Mouse (Mus musculus) forelimb bud, embryonic 11.5 days (tissue): Measurements from ENCODE around the gene Ogn.
"Not testable (repeated sequence)": the region's sequence is repeated elsewhere in the genome, so short reads cannot be mapped to it uniquely, and the experiment has no call there.

ENCODE experiments used
- DNase-seq: peaks from one replicate; pipeline ENCODE4 v3.0.0-alpha.2; 2012; ENCODE audit warnings: low read depth, low spot score

Ogn gene

DNA sequence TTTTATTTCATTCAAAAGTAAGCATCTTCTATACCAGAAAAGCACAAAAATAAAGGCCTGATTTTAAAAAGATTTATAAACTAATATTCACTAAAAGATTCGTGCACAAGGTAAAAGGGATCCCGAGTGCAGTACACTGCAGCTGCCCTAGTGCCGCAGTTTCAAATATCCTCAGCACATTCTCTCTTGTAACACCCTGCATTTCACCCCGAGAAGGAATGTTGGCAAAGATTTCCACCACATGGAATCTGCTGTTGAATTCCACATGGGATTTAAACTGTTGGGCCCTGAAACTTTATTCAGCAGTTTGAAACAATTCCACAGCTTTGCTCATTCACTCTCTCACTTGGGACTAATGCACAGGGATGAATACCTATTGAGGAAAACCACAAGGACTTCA lies at the start of gene Ogn:
Gene Ogn, plus strand, starts transcription at position 333 of the 400 bp plus-strand sequence.
- DNase-seq: peak; percentile 28

DNA sequence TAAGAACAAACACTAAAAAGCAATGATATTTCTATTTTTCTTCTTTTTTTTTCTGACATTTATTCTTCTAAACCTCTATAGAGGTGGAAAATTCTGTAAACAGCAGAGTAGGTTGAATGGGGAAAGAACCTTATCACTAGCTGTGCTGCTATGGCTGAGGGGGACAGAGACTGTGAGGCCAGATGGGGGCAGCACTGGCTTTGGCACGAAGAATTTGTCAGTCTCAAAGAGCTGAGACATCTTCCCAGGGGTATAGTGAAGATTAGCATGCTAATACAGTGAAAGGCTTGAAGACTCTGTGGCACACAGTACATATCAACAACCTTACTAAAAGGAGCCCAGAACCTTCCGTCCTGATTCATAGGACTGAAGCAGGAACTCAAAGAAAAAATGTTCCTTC lies 48.7 kb upstream of the Ogn start:
- DNase-seq: no peak

DNA sequence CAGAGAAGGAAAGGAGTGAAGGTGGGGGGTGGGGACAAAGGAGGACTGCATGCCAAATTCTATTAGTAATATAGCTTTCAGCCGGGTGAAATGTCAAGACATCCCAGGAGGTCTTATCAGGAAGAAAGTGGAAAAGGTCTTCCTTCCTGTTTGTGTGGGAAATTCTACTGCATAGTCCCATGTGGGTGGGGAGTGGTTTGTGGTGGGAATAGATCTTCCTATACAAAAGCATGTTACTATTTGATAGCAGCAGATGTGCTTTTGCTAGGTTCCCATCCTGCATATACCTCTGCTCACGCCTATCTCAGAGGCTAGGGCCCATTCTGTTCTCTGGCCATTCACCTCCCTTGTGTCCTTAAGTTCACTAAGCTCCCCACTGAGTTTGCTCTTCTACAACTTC lies 47.0 kb upstream of the Ogn start:
- DNase-seq: no peak

DNA sequence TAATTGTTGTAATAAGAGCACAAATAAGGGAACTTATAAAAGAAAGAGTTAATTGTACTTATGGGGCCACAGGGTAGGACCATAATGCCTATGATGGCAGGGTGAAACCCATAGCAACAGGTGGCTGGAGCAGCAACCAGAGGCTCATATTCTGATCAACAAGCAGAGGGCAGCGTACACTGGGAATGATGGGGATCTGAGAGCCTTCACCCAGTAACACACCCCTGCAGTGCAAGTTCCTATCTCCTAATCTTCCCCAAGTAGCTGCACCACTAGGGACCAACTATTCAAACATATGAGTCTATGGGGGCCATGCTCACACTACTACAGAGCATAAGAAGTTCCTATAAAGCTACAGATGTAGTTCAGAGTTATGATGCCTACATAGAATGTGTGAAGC lies 43.5 kb upstream of the Ogn start:
- DNase-seq: no peak

DNA sequence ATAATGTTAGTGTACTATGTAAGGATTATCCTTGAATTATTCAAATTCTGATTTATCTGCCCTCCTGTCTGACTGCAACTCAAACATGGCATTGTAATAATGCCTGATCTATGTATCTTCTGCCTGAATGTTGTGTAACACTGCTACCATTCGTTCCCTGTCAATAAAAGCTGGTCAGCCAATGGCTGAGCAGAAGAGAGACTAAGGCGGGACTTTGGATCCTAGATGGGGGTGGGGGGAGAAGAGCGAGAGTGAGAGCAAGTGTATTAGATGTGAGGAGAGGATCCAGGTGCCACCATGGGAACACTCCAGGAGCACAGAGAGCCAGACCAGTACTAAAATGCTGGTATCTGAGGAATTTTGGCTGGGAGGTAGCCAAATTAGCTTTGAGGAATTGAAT lies 37.5 kb upstream of the Ogn start:
- no peak for DNase-seq

DNA sequence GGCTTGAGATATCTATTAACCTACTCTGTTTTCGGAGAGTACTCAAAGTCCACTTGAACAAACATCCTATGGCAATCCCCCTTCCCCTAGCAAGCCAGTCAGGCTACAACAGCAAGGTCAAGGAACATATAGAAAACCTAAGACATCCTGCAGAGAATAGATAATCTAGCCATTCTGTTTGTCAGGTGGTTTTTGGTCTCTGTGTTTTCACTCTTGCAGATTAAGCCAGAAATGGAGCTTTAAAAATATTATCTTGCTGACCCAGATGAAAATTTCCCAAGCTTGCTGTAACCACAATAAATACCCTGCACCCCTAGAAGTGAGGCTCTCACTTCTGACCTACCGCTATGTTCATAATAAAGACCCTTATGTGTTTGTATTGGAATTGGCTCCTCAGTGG lies 36.4 kb upstream of the Ogn start:
- DNase-seq: no peak

DNA sequence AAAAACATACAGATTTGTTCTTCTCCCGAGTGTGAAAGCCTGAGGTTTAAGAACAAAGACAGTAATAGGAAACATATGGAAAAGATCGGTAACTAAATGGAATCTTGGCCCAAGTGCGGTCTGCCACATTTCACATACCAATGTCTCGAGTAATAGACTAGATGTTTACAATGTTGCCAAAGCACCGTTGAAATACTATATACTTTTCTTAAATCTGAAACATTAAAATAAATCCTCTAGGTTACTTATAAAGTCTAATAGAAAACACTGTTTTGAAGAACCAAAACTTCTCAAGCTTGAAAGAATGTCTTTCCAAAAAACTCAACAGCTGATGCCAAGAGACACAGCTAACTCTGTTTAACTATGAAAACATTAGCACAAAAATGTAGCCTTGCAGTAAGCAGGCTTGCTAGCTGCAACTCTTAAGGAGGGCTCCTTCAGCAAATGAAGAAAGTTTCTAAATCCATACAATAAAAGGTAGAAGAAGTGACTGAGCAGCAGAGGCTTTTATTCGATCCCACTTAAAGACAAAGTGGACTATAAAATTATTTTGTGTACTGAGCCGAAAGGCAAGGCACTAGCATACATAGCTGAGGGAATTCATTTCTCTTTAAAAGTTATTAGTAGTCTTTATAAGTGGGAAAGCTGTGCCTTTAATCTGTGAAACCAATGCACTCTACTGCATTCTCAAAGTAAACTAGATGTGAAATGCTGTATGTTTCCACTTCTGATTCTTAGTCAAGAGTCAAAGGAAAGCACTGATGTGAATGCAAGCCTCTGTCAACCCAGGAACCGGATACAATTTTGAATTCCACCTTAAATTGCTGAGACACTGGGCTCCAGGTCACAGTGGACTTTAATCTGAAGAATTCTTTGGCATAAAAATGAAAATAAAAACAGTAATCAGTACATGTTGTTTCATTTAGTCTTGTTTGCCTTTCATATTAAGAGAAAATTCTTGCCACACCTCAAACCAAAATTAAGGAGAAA lies 26.0 kb upstream of the Ogn start, which contains the start of gene Omd:
Gene Omd, plus strand, starts transcription at position 922 of the 990 bp plus-strand sequence.
- peak; percentile 60 for DNase-seq

DNA sequence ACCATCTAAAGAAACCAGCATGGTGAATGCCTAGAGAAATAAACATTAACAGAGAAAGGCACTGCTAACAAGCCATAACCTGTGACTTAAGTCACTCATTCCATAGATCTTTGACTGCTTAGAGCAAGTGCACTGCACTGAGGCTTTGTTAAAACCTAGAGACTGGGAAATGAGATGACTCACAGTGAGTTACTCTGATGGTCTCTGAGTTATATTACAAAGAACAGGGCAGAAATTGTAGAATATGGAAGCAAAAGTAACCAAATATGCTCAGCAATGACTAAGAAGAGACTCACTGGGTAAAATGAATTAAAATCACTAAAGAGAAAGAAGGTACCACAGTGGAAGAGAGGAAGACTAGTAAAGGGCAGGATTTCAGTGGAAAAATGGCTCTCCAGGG lies 24.0 kb upstream of the Ogn start:
- DNase-seq: no peak

DNA sequence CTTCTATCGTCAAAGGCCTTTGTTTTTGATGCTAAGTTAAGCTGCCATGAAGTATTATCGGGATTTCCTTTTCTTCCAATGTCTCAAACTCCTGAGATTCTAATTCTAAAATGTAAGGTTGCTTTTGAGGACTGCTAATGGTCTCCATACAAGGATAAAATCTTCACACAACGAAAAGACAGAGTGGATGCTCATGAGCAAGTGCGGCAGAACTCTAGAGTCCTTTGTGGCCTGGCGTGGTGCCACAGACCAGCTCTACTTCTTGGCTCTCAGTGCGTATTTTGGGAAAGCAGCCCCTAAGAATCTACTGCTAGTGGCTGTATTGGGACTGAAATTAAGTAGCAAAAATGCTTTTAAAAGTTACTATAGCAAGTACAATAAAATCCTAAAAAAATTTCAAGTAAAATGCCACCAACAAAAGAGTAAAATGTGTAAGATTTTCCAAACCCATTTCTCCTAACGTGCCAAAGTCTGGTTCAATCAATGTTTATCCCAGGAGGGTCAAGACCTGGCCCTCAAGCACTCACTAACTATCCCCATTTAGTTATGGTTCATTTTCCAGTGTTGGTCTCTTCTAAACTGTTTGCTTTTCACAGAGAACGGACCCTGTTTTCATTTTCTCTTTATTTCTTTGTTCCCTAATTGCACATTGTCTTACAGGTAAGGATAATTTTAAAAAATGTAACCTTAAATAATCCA lies 23.4 kb upstream of the Ogn start:
- no peak for DNase-seq

DNA sequence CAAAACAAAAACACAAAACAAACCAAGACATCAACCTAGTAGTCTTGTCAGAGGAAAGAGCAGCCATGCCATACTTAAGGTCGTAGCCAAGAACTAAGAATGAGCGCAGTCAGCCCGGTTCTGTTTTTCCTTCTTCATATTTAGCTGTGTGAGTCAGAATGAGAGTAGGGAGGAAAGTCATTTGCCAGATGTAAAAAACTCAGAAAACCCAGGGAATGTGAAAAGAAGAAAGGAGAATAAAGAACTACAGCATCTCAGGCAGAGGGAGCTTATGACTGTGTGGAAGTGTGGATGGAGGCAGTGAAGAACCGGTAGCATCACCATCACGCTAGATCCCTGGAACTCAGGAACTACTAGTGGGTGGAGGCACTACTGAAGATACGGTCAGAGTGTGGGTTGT lies 21.8 kb upstream of the Ogn start:
- DNase-seq: no peak

DNA sequence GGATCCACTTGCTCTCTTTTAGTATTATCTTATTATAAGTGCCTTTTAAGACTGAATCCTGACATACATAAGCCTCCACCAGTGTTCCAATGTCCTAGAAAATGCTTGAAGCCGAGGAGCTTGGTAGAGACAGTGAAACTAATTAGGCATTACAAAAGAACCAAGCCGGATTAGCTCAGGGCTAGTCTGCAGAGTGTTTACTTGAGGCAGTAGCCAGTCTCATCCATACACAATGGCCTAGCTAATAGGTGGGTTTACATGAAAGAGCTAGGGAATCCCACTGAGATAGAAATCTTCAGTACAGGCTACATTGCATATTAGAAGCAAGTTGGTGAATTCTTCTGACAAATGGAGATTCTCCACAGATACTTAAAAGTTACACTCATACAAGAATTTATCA lies 5.3 kb upstream of the Ogn start:
- DNase-seq: not testable (repeated sequence)

DNA sequence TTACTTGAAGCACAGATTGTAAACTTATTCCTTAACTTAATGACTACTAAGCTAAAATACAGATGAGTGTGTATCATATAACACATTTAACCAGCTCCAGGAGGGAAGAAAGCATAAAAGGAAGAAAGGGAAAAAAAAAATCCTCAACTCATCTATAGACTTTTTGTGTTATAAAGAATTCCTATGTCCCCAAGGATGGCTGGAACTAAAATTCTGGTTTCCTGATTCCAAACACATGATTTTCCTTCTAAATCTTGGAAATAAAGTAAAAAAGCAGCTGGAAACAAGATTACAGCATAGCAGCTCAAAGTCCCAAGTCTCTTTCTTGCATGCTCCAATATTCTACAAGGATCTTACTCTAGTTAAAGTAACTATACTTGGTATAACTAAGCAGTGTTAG lies 4.2 kb upstream of the Ogn start:
- DNase-seq: no peak

DNA sequence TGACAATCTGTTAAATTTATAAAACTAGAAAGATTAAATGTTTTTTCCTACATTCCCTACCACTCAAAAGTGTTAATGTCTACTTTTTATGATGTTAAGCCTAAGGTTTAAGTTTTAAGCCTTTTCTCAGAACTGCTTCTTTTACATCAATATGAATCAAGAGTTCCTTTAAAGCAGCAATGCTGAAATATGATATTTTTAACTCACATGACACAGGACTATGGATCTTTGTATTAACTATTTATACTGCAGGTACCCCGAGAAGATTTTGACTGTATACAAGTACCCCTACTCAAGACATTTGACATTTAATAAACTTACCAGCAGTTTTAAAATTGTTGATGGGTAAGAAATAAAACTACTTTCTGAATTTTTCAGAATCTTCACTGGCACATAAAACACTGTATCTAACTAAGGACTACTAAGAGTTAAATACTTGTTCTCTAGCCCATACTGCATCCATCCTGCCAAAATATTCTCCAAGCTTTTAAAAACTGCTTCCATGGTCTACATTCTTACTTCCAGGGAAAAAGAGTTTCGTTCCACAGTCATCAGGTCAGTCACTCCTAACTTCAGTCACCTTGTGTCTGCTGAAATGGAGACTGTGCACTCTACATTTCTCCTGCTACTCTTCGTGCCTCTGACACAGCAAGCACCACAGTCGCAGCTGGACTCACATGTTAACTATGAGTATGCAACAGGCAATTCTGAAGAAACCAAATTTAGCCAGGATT lies 910 bp downstream of the Ogn start:
- DNase-seq: no peak

DNA sequence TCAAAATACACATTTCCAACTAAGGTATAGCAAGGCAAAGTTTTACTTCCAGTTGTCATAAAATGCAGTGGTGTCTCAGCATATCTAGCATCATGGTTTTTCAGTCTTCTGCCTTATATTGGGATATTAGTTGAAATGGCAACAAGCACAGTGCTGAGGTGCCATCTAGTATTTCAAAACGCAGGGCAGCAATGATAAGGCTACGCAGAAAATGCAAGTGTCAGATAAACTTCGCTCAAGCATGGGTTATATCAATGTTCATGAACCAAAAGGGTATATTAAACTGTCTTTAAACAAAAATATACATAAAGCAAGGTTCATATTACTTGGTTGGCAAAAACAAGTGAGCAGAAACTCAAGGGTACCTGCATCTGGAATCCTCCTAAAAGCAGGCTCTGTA lies 9.2 kb downstream of the Ogn start:
- no peak for DNase-seq

DNA sequence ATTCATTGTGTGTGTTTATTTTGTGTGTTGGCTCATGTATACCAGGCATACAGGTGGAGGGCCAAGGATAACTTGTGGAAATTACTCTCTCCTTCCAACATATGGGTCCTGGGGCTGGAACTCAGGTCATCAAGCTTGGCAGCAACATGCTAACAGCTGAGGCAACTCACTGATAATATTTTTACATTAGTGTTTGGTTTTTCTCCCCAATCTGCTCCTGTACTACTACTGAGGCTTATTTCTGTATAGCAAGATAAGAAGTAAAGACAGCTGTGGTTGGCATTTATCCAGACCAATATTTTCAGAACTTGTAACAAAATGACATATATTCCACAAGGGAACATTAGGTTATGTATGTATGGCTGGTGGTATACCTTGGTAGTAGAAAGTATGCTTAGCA lies 10.5 kb downstream of the Ogn start:
- DNase-seq: no peak

DNA sequence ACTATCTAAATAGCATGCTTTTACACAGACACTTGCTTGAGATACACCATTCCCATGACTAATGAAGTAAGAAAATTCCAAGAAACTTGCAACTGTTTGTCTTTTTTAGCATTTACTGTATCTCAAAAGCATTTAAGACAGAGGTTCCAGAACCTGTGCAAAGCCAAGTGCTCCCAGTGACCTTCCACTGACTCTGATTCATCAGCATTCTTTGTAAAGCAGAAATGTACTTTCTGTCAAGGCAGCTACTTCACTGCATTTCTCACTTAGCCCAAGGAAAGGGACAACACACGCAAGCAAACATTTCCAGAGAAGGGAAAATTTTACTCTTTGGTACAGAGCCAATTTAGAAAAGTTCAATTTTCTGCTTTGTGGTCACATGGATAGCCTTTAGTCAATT lies 15.4 kb downstream of the Ogn start:
- no peak for DNase-seq

DNA sequence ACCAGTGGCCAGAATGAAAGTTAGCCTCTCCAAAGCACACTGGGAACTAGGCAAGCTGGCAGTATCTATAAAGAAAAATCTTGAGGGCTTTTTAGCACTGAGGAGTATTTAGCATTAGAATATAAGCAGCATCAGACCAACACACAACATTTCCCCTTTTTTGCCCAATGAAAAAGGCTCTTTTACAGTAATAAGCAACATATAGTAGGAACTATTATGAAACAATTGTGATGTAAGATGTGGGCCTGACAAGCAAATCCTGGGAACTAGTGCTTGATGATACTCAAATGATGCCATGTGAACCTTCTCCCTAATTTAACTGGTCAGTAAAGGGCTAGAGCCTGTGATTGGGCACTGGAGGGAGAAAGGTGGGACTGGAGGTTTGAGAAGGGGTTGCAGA lies 20.3 kb downstream of the Ogn start:
- no peak for DNase-seq

DNA sequence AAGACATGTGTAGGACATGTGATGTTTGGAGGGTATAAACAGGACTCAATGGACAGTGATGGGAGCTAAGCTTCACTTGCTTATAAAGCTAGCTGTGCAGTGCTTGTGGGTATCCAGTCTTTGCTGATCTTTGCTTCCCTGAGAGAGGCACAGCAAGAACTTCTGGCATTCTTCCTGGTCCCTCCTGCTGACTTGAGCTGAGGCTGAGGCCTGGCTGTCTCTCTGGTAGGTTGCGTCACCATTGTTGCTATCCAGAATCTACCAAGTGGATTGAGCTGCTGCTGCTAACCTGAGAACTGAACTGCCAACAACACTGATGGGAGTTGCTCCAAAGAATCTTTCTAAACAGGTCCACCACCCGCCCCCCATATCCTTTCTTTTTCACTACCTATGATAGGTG lies 21.2 kb downstream of the Ogn start:
- DNase-seq: no peak

DNA sequence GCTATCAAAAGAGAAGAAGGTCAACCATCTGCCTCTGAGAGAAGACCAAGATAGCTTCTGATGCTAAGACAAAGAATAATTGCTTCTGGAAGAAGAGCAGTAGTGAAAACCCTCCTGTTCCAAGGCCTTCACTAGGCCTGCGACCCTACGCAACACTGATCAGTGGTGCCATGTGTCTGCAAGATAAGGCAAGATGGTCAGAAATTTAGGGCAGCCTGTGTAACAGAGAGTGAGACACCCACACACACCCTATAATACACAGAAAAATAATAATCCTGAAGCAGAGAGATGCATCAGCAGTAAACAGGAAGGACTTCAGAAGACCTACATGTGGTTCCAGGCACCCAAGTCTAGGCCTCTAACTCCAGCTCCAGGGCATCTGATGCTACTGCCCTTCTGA lies 32.1 kb downstream of the Ogn start:
- no peak for DNase-seq

DNA sequence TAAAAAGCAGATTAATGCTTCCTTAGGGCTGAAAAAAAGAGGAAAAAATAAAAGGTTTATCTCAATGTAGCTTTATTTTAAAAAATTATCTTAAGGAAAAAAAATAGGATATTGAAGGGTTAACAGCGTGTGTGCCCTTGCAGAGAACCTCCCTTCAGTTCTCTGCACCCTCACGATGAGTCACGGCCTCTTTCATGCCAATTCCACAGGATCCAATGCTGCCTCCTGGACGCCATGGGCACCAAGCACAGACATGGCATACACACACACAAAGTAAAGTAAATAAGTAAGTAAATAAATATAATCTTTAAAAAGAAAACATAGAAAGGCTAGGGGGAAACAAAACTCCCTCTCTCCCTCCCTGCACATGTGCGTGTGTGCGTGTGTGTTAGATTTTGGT lies 34.8 kb downstream of the Ogn start:
- DNase-seq: no peak

DNA sequence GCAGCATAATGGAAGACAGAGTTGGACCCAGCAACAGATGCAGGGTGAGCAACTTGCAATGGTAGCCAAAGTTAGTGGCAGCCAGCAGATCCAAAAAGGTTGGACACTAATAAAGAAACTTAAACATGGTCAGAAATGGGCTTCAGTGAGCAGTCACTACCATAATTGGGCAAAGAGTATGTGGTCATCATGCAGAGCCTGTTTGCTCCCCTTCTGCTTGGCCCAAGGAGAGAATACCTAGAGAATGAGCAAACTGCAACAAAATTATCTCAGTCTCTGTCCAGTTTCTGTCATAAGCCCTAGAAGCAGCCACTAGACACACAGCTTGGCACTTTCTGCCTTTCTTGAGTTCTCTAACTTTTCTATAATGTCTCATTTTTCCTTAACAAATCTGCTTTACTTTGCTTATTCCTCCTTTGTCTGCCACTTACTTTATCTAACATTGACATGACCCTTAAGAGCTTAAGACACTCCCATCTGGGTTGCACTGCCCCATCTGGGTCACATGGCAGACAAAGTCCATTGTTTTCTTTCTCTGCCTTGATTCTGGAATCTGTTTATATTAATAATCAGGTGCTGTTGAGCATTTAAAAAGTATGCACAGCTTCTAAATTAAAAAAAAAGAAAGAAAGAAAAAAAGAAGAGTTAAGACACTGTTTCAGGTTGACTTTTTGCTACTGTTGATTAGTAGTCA lies 36.0 kb downstream of the Ogn start:
- no peak for DNase-seq
